Mouse (Mus musculus): Measurements from ENCODE around the gene Sbf1. TPM values are rescaled to one million over a fixed set of nuclear protein-coding genes. Genes with fewer than 3 reads are reported as not detected.

Sbf1 gene
- polyA plus RNA-seq (2012; fragmentation: generic; extraction: Trizol): 143 TPM
- long read RNA-seq, experiment 1, partial matches to known transcripts: 12 of 12 reads
- long read RNA-seq, experiment 1, other reads (novel, unspliced or antisense): 0 of 12 reads
- long read RNA-seq, experiment 2, full-length matches to known transcripts: 53 of 113 reads
- long read RNA-seq, experiment 2, partial matches to known transcripts: 47 of 113 reads
- long read RNA-seq, experiment 2, other reads (novel, unspliced or antisense): 13 of 113 reads

DNA sequence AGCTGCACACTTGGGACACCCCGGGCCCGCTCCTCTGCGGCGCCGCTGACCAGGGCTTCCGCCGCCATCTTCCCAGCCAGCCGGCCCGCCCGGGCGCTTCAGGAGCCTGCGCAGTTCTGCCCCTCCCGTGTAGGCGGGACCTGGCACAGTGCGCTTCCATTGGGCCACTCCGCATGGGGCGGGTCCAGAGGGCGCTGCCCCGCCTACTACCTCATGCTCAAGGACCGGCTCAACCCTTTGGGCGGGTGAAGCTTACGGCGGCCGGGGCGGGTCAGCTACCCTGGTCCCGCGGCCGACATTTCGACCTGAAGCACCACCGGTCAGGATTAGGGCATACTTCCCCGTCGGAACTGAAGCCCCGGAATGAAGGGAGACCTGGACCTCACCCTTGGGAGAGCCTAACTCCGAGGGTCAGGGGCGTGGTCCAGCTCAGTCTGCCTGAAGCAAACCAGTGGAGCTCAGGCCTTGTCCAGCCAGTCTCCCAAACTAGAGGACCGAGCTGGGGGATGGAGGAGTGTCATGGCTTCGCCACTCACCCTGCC is at the start of gene Sbf1:
Gene Sbf1 (minus strand): TSS at position 122 of the 542 bp plus-strand sequence.
- Histone ChIP-seq H3K4me3 (ENCODE audit: insufficient read depth, poor library complexity, severe bottlenecking) (peak within 1 kb of the TSS; percentile 99), H3K36me3 (ENCODE audit: control insufficient read depth, insufficient read depth) (no peaks in the 10 kb centered on the region), H3ac (ENCODE audit: control insufficient read depth, insufficient read length, low read depth) (peak within 1 kb of the TSS; percentile 82), H3K79me2 (ENCODE audit: control insufficient read depth, insufficient read depth) (peaks cover 48% of the 10 kb centered on the region), H3K27me3 (ENCODE audit: control insufficient read depth, insufficient read depth, insufficient read length) (no peaks in the 10 kb centered on the region), H3K79me3 (ENCODE audit: low read depth) (peaks cover 48% of the 10 kb centered on the region)
- no peak for TF ChIP-seq CEBPB (IDR thresholded peaks at IDR 0.05; ENCODE audit: low read depth)
- peak; percentile 49 for TF ChIP-seq MAX (IDR thresholded peaks at IDR 0.05)
- TF ChIP-seq USF1 (IDR thresholded peaks at IDR 0.05; ENCODE audit: low read depth): no peak
- no peak for TF ChIP-seq MYOG (IDR thresholded peaks at IDR 0.05; ENCODE audit: control insufficient read depth, extremely low read depth, insufficient read length)

- peaks cover 37% of the 10 kb centered on the region for H3K79me3 ChIP-seq (ENCODE audit: low read depth)
- H3K36me3 ChIP-seq (ENCODE audit: control insufficient read depth, insufficient read depth): peaks cover 95% of the 10 kb centered on the region
- no peak overlapping the region for H3ac ChIP-seq (ENCODE audit: control insufficient read depth, insufficient read length, low read depth)
- TF ChIP-seq MAX (IDR thresholded peaks at IDR 0.05): no peak
- no peak for TF ChIP-seq MYOD1 (IDR thresholded peaks at IDR 0.05; ENCODE audit: control insufficient read depth, insufficient read length, low read depth)
- no peak for TF ChIP-seq FOSL1 (IDR thresholded peaks at IDR 0.05; ENCODE audit: insufficient read depth, low read length, poor library complexity, severe bottlenecking)
- no peak for TF ChIP-seq CTCF (IDR thresholded peaks at IDR 0.05; ENCODE audit: control insufficient read depth, insufficient read depth, insufficient read length)
- no peak for TF ChIP-seq CEBPB (IDR thresholded peaks at IDR 0.05; ENCODE audit: low read depth)
- no peak for TF ChIP-seq USF1 (IDR thresholded peaks at IDR 0.05; ENCODE audit: low read depth)
- no peak for TF ChIP-seq MYOG (IDR thresholded peaks at IDR 0.05; ENCODE audit: control insufficient read depth, extremely low read depth, insufficient read length)
- no peaks in the 10 kb centered on the region for H3K27me3 ChIP-seq (ENCODE audit: control insufficient read depth, insufficient read depth, insufficient read length)
- H3K4me3 ChIP-seq (ENCODE audit: insufficient read depth, poor library complexity, severe bottlenecking): no peak overlapping the region
- peaks cover 54% of the 10 kb centered on the region for H3K79me2 ChIP-seq (ENCODE audit: control insufficient read depth, insufficient read depth)
These were observed 47.9 kb upstream of the Sbf1 start for GRCm38 (mm10) chr15:89363051-89363450.

DNA sequence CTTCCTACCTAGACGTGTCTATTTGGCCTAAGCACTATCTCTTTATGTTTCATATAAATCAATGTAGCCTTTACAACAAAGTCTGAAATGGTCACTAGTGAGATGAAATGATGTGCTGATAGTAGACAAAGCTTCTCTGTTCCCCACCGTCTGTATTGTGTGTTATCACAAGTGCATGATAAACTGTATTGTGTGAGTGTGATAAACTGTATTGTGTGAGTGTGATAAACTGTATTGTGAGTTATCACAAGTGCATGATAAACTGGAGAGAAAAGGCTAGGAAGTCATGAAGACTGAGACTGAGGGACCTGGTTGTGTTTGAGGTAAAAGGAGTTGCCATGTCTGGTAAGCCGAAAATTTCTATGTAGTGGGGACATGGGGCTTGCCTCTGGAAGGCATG is 43.7 kb upstream of the Sbf1 start:
- no peak for TF ChIP-seq CEBPB (IDR thresholded peaks at IDR 0.05; ENCODE audit: low read depth)
- no peak for TF ChIP-seq MYOG (IDR thresholded peaks at IDR 0.05; ENCODE audit: control insufficient read depth, extremely low read depth, insufficient read length)
- no peak for TF ChIP-seq MYOD1 (IDR thresholded peaks at IDR 0.05; ENCODE audit: control insufficient read depth, insufficient read length, low read depth)
- TF ChIP-seq USF1 (IDR thresholded peaks at IDR 0.05; ENCODE audit: low read depth): no peak
- no peak for TF ChIP-seq MAX (IDR thresholded peaks at IDR 0.05)
- Histone ChIP-seq H3K36me3 (ENCODE audit: control insufficient read depth, insufficient read depth) (peaks cover 60% of the 10 kb centered on the region), H3K4me3 (ENCODE audit: insufficient read depth, poor library complexity, severe bottlenecking) (no peak overlapping the region), H3ac (ENCODE audit: control insufficient read depth, insufficient read length, low read depth) (no peak overlapping the region), H3K27me3 (ENCODE audit: control insufficient read depth, insufficient read depth, insufficient read length) (no peaks in the 10 kb centered on the region), H3K79me3 (ENCODE audit: low read depth) (peaks cover 67% of the 10 kb centered on the region), H3K79me2 (ENCODE audit: control insufficient read depth, insufficient read depth) (peaks cover 96% of the 10 kb centered on the region)

- Histone ChIP-seq H3K4me3 (ENCODE audit: insufficient read depth, poor library complexity, severe bottlenecking) (peak overlapping the region; percentile 94), H3K36me3 (ENCODE audit: control insufficient read depth, insufficient read depth) (peaks cover 61% of the 10 kb centered on the region), H3ac (ENCODE audit: control insufficient read depth, insufficient read length, low read depth) (peak overlapping the region; percentile 81), H3K27me3 (ENCODE audit: control insufficient read depth, insufficient read depth, insufficient read length) (no peaks in the 10 kb centered on the region), H3K79me2 (ENCODE audit: control insufficient read depth, insufficient read depth) (peaks cover 89% of the 10 kb centered on the region), H3K79me3 (ENCODE audit: low read depth) (peaks cover 65% of the 10 kb centered on the region)
- TF ChIP-seq MAX (IDR thresholded peaks at IDR 0.05) (peak; percentile 61), CTCF (IDR thresholded peaks at IDR 0.05; ENCODE audit: control insufficient read depth, insufficient read depth, insufficient read length) (no peak)
These were observed 41.3 kb upstream of the Sbf1 start for GRCm38 (mm10) chr15:89356372-89356771.

GRCm38 (mm10) chr15:89355241-89356187 is 40.4 kb upstream of the Sbf1 start, which contains the start of the genes Lmf2 and Ncaph2:
Gene Lmf2, minus strand, starts transcription at chr15:89355659.
Gene Ncaph2, plus strand, starts transcription at chr15:89355719.
- Histone ChIP-seq H3K27me3 (ENCODE audit: control insufficient read depth, insufficient read depth, insufficient read length) (no peaks in the 10 kb centered on the region), H3K79me2 (ENCODE audit: control insufficient read depth, insufficient read depth) (peaks cover 80% of the 10 kb centered on the region), H3ac (ENCODE audit: control insufficient read depth, insufficient read length, low read depth) (peak within 1 kb of the TSS; percentile 87), H3K4me3 (ENCODE audit: insufficient read depth, poor library complexity, severe bottlenecking) (peak within 1 kb of the TSS; percentile 94), H3K36me3 (ENCODE audit: control insufficient read depth, insufficient read depth) (peaks cover 61% of the 10 kb centered on the region), H3K79me3 (ENCODE audit: low read depth) (peaks cover 58% of the 10 kb centered on the region)
- TF ChIP-seq MYOG (IDR thresholded peaks at IDR 0.05; ENCODE audit: control insufficient read depth, extremely low read depth, insufficient read length): no peak
- TF ChIP-seq CTCF (IDR thresholded peaks at IDR 0.05; ENCODE audit: control insufficient read depth, insufficient read depth, insufficient read length): no peak
- no peak for TF ChIP-seq CEBPB (IDR thresholded peaks at IDR 0.05; ENCODE audit: low read depth)
- no peak for TF ChIP-seq MAX (IDR thresholded peaks at IDR 0.05)
- no peak for TF ChIP-seq FOSL1 (IDR thresholded peaks at IDR 0.05; ENCODE audit: insufficient read depth, low read length, poor library complexity, severe bottlenecking)
- no peak for TF ChIP-seq USF1 (IDR thresholded peaks at IDR 0.05; ENCODE audit: low read depth)
- TF ChIP-seq MYOD1 (IDR thresholded peaks at IDR 0.05; ENCODE audit: control insufficient read depth, insufficient read length, low read depth): no peak

All from C2C12 (cell line).